Mouse (Mus musculus) MEL (cell line): ENCODE results near the gene Smg6. TPM values are rescaled to one million over a fixed set of nuclear protein-coding genes. Genes with fewer than 3 reads are reported as not detected.

Experiments
- DNase-seq: peaks from one replicate; pipeline ENCODE4 v3.0.0; 2011; ENCODE audit warnings: low read depth, low spot score
- H3K27ac ChIP-seq: 2 replicates; pipeline ENCODE4 v1.5.1; 2012; ENCODE audit warnings: low read depth, mild to moderate bottlenecking, control low read depth, low read length, moderate library complexity; ENCODE audit not compliant: control insufficient read depth
- H3K27me3 ChIP-seq, 2 experiments: fragments of 150-350 bp in 1 of 2; sonication (generic) in 1 of 2; 2 replicates each; pipeline ENCODE4 v1.6.1; 2012; ENCODE audit warnings: low read length in 2 of 2, mild to moderate bottlenecking in 2 of 2, improper control_type of control experiment in 1 of 2, moderate library complexity in 1 of 2; ENCODE audit not compliant: insufficient read depth in 2 of 2, control insufficient read depth in 1 of 2
- H3K36me3 ChIP-seq, 2 experiments: 2 replicates each; pipeline ENCODE4 v1.6.1; 2012 to 2014; ENCODE audit warnings: low read length in 2 of 2, improper control_type of control experiment in 1 of 2, inconsistent platforms in 1 of 2, mild to moderate bottlenecking in 1 of 2; ENCODE audit not compliant: insufficient read depth in 2 of 2, control insufficient read depth in 1 of 2
- H3K4me1 ChIP-seq, 2 experiments: fragments of 150-350 bp in 1 of 2; sonication (generic) in 1 of 2; 2 replicates each; pipeline ENCODE4 v1.6.1; 2012; ENCODE audit warnings: low read length in 2 of 2, improper control_type of control experiment in 1 of 2, mild to moderate bottlenecking in 1 of 2; ENCODE audit not compliant: insufficient read depth in 2 of 2, control insufficient read depth in 1 of 2
- H3K4me3 ChIP-seq, 2 experiments: fragments of 150-350 bp in 1 of 2; sonication (generic) in 1 of 2; 2 replicates each; pipeline ENCODE4 v1.5.1; 2012; ENCODE audit warnings: low read depth in 2 of 2, low read length in 2 of 2, mild to moderate bottlenecking in 2 of 2, moderate library complexity in 2 of 2, control low read depth in 1 of 2, improper control_type of control experiment in 1 of 2; ENCODE audit not compliant: control insufficient read depth in 1 of 2, insufficient read depth in 1 of 2
- H3K79me2 ChIP-seq: 2 replicates; pipeline ENCODE4 v1.6.1; 2012; ENCODE audit warnings: mild to moderate bottlenecking, low read length, moderate library complexity; ENCODE audit not compliant: control insufficient read depth, poor library complexity, insufficient read depth
- H3K9ac ChIP-seq: 2 replicates; pipeline ENCODE4 v1.6.1; 2012; ENCODE audit warnings: low read depth, mild to moderate bottlenecking, control low read depth, low read length, moderate library complexity; ENCODE audit not compliant: control insufficient read depth, poor library complexity, severe bottlenecking
- H3K9me3 ChIP-seq: fragments of 150-350 bp; sonication (generic); replicated peaks from 2 replicates; pipeline ENCODE4 v1.6.1; 2012; ENCODE audit warnings: mild to moderate bottlenecking, low read length, improper control_type of control experiment, moderate library complexity; ENCODE audit not compliant: insufficient read depth
- EP300 ChIP-seq, 2 experiments: IDR thresholded peaks; 2 replicates each; pipeline ENCODE4 v1.6.1; 2011; ENCODE audit warnings: improper control_type of control experiment in 2 of 2, low read length in 2 of 2, low read depth in 1 of 2, mild to moderate bottlenecking in 1 of 2
- TCF12 ChIP-seq: IDR thresholded peaks from 2 replicates; pipeline ENCODE4 v1.6.1; 2014; ENCODE audit warnings: low read depth, mild to moderate bottlenecking, inconsistent platforms, low read length, improper control_type of control experiment, moderate library complexity
- USF2 ChIP-seq, 2 experiments: IDR thresholded peaks; 2 replicates each; pipeline ENCODE4 v1.6.1; 2011 to 2012; ENCODE audit warnings: improper control_type of control experiment in 2 of 2, low read length in 2 of 2, borderline replicate concordance in 1 of 2, inconsistent platforms in 1 of 2, low read depth in 1 of 2, mild to moderate bottlenecking in 1 of 2; ENCODE audit not compliant: insufficient read depth in 1 of 2
- ZKSCAN1 ChIP-seq: IDR thresholded peaks from 2 replicates; pipeline ENCODE4 v1.6.1; 2012; ENCODE audit warnings: low read depth, mild to moderate bottlenecking, inconsistent platforms, low read length, improper control_type of control experiment, moderate library complexity
- ZMIZ1 ChIP-seq: IDR thresholded peaks from 2 replicates; pipeline ENCODE4 v1.6.1; 2012; ENCODE audit warnings: low read depth, mild to moderate bottlenecking, inconsistent platforms, low read length, improper control_type of control experiment, moderate library complexity
- ZNF384 ChIP-seq: IDR thresholded peaks from 2 replicates; pipeline ENCODE4 v1.6.1; 2012; ENCODE audit warnings: low read depth, mild to moderate bottlenecking, inconsistent platforms, low read length, improper control_type of control experiment
- polyA plus RNA-seq, 2 experiments: library from polyadenylated mRNA; stranded (reverse) in 1 of 2; unstranded in 1 of 2; fragments of >175 nt in 1 of 2; fragments of >200 nt in 1 of 2; gene quantifications; 2 replicates each; pipeline versions ENCODE4 v1.2.1 to v1.2.4; 2012; ENCODE audit warnings: low replicate concordance in 2 of 2, low read depth in 1 of 2; ENCODE audit not compliant: insufficient read length in 2 of 2, insufficient read depth in 1 of 2, missing spikeins in 1 of 2
- total RNA-seq: library from RNA; depleted of rRNA; stranded (reverse); fragments of 300-350 nt; gene quantifications from 2 replicates; pipeline ENCODE4 v1.2.3, GENCODE M21; 2012

Gene Smg6
- total and polyA plus RNA-seq, 3 experiments = 11.6 to 19.0 TPM; not detected in 1

- no peak for DNase-seq
- Histone ChIP-seq H3K9me3 (no peaks in the 10 kb centered on the region), H3K27ac (no peak overlapping the region), H3K4me1 (no peaks in the 10 kb centered on the region), H3K79me2 (no peaks in the 10 kb centered on the region), H3K9ac (no peak overlapping the region), H3K36me3 (peaks cover 0 to 4% of the 10 kb centered on the region in 2 experiments; a peak in 2 of 4 replicates), H3K4me3 (no peak overlapping the region), H3K27me3 (no peaks in the 10 kb centered on the region)
- TF ChIP-seq ZMIZ1 = no peak
- no peak for TF ChIP-seq EP300 (IDR thresholded peaks at IDR 0.05; ENCODE audit: low read depth in 1 of 2, low read length in 2 of 2)
- TF ChIP-seq ZKSCAN1 = no peak
Observed at GRCm38 (mm10) chr11:74965516-74965915, 39.9 kb downstream of the Smg6 start.

- Histone ChIP-seq H3K36me3 (peaks cover 0 to 18% of the 10 kb centered on the region in 2 experiments; a peak in 3 of 4 replicates), H3K9me3 (no peaks in the 10 kb centered on the region), H3K27ac (no peak overlapping the region), H3K4me1 (peaks cover 4 to 12% of the 10 kb centered on the region in 2 experiments; a peak in 3 of 4 replicates), H3K4me3 (no peak overlapping the region), H3K79me2 (no peaks in the 10 kb centered on the region; the same call in 1 of the 2 replicates), H3K27me3 (no peaks in the 10 kb centered on the region), H3K9ac (no peak overlapping the region)
- DNase-seq = no peak
- TF ChIP-seq TCF12 = no peak
Observed at GRCm38 (mm10) chr11:74973290-74974157, 47.9 kb downstream of the Smg6 start.

GRCm38 (mm10) chr11:74974615-74975014 is 49.0 kb downstream of the Smg6 start:
- Histone ChIP-seq H3K27ac (no peak overlapping the region), H3K9ac (no peak overlapping the region), H3K36me3 (peaks cover 0 to 18% of the 10 kb centered on the region in 2 experiments; a peak in 3 of 4 replicates), H3K27me3 (no peaks in the 10 kb centered on the region), H3K4me1 (peaks cover 4 to 12% of the 10 kb centered on the region in 2 experiments; a peak in 3 of 4 replicates), H3K79me2 (no peaks in the 10 kb centered on the region; the same call in 1 of the 2 replicates), H3K9me3 (no peaks in the 10 kb centered on the region), H3K4me3 (no peak overlapping the region)
- no peak for DNase-seq
- TF ChIP-seq ZKSCAN1 (peak; percentile 97), ZNF384 (0 out of 2 replicates have a peak, but pooled peaks have one; percentile 9), USF2 (IDR thresholded peaks at IDR 0.05; ENCODE audit: borderline replicate concordance in 1 of 2, insufficient read depth in 1 of 2, low read depth in 1 of 2, low read length in 2 of 2) (no peak)
